Mouse (Mus musculus) cerebellum, postnatal 10 days (tissue): ENCODE data around the gene Pla2g1b.
A peak's percentile ranks its signal among the peaks of the same experiment; 100 is the strongest.
"Not testable (repeated sequence)": the region's sequence is repeated elsewhere in the genome, so short reads cannot be mapped to it uniquely, and the experiment has no call there.

Experiments used
- DNase-seq, 2 experiments: peaks; one replicate each; pipeline ENCODE4 v3.0.0; 2021; ENCODE audit warnings: mixed read lengths in 2 of 2

Gene Pla2g1b

DNA sequence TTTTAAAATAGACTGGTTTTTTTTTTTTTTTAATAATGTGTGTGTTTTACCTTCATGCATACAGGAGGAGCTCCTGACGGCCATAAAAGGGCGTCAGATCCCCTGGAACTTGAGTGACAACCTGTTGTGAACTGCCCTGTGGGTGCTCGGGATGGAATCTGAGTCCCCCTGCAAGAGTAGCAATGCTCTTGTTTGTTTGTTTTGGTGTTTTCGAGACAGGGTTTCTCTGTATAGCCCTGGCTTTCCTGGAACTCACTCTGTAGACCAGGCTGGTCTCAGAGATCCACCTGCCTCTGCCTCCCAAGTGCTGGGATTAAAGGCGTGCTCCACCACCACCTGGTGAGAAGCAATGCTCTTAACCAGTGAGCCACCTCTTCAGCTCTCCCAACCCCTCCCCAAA, 18.9 kb downstream of the Pla2g1b start:
- DNase-seq, result no peak

DNA sequence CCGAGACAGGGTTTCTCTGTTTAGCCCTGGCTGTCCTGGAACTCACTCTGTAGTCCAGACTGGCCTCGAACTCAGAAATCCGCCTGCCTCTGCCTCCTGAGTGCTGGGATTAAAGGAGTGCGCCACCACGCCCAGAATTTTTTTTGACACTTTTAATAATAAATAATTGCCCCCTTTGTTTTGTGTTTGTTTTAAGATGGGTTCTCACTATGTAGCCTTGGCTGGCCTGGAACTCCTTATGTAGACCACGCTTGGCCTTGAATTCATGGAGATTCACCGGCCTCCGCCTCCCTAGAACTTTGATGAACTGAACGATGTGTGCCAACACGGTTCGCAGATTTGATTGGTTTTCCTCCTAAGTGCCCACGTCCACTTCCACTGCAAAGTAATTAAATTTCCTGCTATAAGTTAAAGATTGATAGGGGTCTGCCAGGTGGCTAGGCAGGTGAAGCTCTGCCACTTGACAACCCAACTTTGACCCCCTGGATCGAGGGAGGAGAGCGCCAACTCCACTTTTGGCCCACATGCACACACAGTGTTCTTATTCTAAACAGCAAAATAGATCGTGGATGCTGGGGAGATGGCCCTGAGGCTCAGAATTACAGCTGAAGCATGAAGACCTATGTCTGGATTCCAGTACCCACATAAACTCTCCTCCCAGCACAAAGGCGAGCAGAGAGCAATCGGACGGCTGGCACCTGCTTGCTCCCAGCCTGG, 19.6 kb downstream of the Pla2g1b start:
- no peak for DNase-seq

DNA sequence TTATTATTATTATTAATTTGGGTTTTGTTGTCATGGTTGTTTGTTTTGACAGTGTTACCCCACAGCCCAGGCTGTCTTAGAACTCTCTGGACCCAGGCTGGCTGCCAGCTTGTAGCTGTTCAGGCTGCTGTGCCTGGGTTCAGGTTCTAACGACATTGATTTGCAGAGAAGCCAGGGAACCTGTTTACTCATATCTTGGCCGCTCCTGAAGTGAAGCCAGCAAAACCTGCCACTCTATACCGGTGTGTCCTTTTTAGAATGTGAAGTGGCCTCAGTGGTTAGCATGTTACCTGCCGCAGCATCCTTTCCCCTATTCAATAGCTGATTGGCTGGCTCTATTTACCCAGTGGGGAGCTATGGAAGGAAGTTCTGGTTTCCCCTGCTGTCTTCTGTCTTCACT, 20.7 kb downstream of the Pla2g1b start:
- DNase-seq, result no peak

DNA sequence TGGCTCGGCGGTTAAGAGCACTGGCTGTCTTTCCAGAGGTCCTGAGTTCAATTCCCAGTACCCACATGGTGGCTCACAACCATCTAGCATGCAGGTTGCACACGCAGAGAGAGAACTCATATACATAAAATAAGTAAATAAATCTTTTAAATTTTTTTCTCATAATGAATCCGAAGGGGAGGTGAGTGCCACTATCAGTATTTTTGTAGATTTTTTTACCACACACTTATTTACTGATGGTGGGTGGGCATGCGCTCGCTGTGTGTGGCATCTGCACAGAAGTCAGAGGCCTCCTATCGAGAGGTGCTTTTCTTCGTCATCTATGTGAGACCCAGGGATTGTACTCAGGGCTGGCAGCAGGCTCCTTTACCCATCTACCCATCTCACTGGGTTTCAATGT, 21.3 kb downstream of the Pla2g1b start:
- no peak for DNase-seq

DNA sequence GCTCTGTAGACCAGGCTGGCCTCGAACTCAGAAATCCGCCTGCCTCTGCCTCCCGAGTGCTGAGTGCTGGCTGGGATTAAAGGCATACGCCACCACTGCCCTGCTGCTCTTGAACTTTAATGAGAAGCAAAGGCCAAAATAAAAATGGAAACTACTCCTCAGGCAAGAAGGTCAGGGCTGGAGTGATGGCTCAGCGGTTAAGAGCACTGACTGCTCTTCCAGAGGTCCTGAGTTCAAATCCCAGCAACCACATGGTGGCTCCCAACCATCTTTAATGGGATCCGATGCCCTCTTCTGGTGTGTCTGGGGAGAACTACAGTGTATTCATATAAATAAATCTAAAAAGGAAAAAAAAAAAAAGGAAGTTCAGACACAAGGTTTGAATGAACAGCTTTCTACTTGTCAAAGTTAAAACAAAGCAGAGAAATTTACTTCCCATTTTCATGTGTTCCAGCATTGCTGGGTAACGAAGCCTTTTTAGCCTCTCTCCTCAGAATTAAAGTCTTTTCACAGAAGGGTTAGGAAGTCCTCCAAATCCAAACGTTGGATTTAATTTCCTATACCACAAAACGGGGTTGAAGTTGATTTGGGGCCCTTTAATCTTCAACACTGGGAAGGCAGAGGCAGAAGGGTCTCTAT, 22.0 kb downstream of the Pla2g1b start:
- DNase-seq, result no peak

DNA sequence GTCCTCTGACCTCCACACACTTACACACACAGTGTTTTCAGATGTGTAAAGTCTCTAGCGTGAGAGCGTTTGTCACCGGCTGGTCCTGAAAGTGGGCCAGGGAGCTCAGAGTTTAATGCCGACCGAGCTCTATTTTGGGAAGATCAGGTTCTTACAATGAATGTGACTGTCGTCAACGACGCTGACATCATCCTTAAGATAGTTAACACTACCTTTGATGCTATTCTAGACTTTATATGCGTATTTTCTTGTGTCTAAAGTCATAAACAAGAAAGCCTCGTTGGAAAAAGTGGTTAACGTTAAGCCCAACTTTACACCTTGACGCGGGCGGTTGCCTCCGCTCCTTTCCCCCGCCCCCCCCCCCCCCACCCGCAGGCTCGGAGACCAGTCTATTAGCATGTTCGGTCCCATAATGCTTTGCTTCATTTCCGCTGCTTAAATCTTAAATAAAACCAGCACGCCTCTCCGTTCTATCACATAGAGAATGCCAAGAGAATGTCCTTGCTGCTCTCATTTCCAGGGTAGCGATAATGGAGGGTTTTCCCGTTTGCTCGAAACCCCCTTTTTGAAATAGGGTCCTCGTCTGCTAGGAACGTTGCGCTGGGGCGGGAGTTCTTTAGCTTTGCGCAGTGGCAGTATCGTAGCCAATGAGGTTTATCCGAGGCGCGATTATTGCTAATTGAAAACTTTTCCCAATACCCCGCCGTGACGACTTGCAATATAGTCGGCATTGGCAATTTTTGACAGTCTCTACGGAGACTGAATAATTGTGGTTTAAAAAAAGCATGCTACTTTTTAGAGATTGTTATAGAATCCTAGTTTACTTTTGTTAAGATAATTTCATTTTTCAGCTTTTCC, 23.0 kb downstream of the Pla2g1b start:
- peak; percentile 88 to 94 for DNase-seq

DNA sequence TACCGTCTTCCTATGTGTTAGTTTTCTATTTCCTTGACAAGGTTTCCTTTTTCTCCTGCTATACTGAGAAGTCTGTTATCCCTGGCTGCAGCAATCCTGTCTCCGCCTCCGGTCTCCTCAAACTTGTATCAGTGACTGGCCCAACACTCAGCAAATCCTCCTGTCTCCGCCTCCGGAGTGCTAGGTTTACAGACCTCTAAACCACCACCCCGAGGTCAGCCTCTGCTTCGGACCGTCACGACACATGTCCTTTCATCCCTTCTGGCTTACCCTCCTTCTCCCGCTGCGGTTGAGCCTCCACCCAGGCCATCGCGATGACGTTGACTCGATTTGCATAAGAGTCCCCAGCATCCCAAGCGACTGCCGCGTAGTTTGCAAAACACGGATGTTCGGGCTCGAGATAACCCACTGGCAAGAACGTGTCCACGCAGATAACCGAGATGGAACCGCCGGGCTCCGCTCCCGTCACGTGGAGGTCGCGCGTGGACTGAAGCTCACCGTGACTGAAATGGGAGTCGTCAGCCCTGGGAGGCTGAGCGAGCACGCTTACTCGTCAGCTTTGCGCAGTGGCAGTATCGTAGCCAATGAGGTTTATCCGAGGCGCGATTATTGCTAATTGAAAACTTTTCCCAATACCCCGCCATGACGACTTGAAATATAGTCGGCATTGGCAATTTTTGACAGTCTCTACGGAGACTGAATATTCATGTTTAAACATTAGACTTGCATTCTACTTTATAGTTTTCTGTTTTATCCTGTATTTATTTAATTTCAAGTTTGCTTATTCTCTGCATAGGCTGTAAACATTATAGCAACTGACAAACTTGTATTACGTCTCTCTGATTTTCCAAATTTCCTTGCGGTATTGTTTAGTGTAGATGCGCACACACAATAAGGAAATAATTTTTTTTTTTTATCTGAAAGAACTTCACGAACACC, 23.9 kb downstream of the Pla2g1b start:
- DNase-seq, result peak; percentile 95

DNA sequence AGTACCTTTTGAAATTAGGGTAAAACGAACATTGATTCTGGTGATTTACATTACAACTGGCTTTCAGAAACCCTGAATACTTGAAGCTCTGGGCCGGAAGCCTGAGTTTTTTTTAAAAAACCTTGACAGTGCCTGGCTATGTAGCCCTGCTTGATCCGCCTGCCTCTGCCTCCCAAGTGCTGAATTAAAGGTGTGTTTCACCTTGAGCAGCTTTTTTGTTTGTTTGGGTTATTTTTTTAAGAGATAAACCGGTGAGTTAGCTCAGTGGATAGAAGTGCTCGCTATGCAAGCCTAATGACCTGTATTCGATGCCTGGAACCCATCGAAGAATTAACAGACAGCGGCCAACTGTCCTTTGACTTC, 24.6 kb downstream of the Pla2g1b start:
- DNase-seq, result no peak

DNA sequence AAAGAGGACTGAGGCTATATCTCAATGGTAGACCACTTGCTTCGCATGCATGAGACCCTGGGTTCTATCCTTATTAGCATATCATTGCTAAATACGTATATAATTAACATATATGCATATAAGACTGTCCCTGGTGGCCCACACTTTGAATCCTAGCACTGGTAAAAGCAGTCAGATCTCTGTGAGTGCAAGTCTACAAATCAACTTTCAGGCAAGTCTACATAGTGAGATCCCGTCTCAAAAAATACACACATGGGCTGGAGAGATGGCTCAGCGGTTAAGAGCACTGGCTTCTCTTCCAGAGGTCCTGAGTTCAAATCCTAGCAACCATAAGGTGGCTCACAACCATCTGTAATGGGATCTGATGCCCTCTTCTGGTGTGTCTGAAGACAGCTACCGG, 25.0 kb downstream of the Pla2g1b start:
- DNase-seq, result no peak

DNA sequence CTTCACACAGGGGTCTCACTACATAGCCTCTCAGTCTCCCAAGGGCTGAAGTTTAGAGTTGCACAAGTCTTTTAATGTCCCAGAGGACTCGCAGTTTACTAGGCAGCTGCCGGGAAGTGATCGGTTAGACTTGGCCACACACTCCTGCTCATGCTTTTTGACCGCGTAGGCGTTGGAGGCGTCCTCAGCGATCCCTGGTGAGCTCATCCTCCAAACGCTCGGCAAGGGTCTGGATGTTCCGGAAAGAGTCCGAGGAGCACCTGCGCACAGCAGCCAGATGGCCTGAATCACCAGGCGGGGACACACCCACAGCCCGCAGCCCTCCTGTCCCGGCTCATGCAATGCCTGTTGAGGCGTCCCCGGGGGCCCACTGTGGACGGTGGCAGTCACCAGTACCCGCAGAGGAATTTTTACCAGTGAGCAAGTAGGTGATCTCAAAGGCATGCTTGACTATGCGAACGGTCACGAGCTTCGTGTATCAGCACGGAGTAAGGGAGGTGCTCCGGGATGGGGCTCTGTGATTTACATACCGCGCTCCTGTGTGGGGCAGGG, 25.8 kb downstream of the Pla2g1b start:
- DNase-seq, result peak; percentile 49 to 50

DNA sequence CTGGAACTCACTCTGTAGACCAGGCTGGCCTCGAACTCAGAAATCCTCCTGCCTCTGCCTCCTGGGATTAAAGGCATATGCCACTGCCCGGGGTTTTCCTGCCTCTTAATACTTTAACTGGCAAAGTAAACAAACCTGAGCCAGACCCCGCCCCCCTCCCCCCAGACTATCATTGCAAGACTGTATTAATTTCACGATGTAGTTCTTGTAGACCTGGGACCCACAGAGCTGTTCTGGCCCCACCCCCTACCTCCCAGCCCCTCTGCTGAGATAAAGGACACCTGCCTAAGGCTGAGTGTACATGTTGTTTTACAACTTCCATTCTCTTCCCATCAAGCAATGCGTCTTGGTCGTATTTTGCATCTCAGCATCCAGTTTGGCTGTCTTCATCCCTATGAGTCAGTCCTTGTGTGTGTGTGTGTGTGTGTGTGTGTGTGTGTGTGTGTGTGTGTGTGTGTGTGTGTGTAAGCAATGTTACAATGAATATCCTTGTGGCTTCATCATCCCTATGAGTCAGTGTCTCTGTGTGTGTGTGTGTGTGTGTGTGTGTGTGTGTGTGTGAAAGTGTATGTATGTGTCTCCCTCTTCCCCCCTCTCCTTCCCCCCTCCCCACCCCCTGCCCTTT, 26.8 kb downstream of the Pla2g1b start:
- DNase-seq, result no peak

DNA sequence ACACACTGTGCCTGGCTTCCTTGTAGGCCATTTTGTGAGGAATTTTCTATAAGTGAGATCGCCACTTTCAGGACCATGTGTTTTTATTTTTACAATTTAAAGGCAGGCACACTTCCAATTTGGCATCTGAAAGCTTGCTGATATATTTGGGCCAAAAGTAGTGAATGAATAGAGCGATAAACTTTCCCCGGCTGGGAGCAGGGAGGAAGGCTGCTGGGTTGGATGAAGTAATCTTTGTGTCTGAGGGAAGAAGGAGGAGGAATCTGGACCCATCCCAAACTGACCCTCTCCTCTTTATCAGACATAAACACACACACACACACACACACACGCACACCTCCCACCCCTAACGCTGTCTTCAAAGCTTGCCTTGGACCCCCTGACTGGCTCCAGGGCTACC, 27.4 kb downstream of the Pla2g1b start:
- no peak for DNase-seq

DNA sequence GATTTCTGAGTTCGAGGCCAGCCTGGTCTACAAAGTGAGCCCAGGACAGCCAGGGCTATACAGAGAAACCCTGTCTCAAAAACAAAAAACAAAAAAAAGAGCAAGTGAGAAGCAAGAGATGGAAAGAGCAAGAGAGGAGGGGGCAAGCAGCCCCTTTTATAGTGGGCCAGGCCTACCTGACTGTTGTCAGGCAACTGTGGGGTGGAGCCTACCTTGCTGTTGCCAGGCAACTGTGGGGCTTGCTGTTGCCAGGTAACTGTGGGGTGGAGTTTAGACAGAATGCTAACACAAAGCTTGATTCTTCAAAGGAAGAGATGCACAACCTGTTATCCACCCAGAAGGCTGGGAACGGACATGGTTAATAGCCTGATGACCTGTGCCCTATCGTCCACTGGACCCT, 29.6 kb downstream of the Pla2g1b start:
- DNase-seq, result not testable (repeated sequence)

DNA sequence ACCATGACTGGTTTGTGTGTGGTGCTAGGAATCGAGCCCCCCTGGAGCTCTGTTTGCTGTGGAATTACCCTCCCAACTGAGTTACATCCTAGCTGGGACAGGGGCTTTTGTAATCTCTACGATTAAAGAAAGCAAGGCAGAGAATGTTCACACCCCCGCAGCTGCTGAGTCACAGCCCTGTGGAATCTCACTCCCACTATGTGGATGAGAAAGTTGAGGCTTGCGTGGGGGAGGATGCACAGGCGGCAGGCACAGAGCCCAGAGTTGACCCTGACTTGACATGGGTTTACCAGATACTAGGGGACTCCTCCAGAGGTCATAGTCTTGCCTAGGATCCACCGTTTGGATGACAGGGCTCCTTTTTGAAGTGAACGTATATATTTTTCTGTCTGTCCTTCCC, 31.0 kb downstream of the Pla2g1b start:
- no peak for DNase-seq

DNA sequence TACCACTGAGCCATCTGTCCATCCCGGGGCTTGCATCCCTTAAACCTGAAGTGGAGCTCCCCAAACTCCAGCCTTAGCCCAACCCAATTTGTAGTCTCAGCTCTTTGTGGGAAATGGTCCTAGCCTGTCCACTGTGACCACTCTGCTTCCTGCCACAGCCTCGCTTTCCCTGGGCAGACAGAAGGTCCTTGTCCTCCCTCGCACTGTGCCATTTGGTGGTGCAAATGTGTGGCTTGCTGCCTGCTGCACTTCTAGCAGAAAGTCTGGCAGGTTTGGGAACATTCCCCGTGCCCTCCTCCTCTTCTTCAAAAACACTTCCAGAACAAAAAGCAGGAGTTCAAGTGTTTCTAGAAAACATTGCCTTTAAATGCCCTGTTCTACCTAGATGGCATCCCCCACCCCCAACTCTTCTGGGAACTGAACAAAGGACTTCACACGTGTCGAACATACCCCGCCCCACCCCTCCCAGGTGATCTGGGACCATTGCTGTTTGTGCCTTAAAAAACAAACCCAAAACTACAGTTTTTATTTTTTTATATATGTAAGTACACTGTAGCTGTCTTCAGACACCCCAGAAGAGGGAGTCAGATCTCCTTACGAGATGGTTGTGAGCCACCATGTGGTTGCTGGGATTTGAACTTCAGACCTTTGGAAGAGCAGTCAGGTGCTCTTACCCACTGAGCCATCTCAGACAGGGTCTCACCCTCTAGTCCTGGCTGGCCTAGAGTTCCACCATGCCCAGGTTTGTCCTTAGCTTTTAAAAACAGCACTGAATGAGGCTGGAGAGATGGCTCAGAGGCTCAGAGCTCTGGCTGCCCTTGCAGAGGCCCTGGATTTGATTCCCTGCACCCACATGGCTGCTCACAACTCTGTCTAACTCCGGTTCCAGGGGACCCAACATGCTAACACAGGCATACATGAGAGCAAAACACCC, 32.5 kb downstream of the Pla2g1b start:
- DNase-seq, result no peak

DNA sequence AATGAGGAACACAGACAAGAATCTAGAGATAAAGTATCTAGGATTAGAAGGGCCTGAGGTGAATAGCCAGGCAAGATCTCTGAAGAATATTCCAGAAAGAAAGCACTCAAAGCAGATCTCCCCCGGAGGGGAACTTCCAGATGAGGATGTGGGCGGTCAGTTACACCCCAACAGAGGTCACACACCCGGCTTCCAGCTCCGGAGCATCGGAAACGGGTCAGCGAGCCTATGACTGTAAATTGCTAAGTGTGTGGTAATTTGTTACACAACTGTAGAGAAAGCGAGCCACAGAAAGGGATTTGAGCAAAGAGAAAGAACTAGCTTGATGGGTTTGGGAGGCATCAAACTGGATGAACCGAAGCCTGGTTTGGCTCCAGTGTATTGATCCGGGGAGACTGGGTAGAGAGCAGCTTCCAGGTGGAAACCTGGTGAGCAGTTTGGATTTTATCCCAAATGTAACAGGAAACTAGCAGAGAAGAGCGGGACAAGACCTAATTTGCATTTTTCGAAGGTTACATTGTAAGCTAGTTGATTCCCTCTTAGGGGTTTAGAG, 34.4 kb downstream of the Pla2g1b start:
- DNase-seq, result no peak

DNA sequence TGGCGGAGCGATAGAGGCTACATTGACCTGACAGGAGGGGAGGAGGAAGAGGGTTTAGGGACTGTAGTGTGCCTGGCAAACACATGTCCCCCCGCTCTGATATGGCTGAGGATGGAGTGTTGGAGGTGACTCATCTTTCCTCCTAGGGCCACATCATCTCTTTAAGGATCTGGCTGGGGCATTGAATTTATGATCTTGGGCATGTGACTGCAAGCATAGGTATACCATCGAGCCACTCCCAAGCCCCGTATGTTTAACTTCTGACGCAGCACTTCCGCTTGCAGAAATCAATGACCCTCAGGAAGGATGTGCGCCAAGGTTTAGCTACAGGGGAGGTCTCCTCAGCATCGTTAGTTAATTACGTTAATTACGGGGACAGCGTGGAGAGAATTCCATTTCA, 37.0 kb downstream of the Pla2g1b start:
- DNase-seq, result no peak

DNA sequence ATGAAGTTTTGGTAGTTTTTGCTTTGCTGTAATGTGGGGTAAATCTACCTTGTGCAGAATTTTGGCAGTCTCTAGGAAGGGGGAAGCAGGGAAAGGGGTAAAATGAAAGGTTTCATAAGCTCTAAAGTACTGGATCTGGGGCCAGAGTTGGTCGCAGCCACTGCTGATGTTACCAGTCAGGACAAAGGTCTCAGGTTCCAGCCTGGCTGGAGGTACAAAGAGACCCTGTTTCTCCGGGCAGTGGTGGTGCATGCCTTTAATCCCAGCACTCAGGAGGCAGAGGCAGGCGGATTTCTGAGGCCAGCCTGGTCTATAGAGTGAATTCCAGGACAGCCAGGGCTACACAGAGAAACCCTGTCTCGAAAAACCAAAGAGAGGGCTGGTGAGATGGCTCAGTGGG, 39.6 kb downstream of the Pla2g1b start:
- DNase-seq, result not testable (repeated sequence)

DNA sequence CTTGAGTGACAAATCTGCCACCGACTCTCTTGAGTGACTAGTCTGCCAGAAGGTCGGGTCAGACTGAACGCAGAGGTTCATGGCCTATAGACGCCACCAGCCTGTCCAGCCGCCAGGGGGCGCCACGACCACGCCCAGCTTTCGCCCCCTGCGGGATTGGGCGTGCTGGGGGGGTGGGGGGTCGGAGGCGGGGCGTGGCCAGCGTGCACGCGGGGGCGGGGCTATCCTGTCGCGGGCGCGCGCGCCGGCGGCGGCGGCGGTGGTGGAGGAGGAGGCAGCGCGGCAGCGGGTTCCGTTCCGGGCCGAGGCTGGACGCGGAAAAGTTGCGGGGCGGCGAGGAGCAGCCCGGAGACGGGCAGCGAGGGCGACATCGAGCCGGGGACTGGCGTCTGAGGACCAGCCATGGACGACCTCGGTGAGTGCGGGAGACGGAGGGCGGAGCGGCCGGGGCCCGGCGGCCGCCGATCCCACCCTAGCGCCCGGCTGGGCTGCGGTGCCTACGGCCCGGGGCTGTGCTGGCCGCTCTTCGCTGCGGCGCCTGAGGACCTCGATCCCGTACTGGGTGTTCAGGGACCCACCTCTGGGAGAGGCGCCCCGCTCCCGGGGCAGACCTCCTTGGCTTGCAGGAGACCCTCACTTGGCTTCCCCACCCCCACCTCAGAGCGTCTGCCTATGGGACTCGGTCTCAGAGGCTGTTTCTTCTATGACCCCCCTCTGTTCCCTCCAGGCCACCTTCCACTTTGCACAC, 40.6 kb downstream of the Pla2g1b start, which contains the start of gene Pxn:
Gene Pxn, plus strand, starts transcription at position 223 of the 748 bp plus-strand sequence.
- DNase-seq, result peak; percentile 97 to 98
